18 mouse cellular contexts compared by ENCODE assay signal in the genomic region with DNA sequence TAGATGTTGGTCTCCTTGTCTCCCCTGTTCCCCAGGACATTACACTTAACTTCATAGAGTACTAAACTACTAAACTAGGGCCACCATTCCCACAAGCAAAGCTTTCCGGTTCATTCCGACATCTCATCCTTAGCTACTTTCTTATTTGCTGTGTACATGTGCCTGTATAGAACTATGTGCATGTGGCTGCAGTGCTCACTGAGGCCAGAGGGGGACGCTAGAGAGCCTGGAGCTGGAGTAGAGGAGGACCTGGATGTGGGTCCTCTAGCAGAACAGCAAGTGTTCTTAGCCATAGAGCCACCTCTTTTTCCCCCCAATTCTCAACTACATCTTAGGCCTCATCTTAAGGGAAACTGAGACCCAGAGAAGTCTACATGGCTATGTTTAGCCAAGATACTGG. TPM values are rescaled to one million over a fixed set of nuclear protein-coding genes. Genes with fewer than 3 reads are reported as not detected.
A peak's percentile ranks its signal among the peaks of the same experiment; 100 is the strongest.
DNase-seq lines count a peak whose midpoint lies in the region; ATAC-seq and TF ChIP-seq lines count a peak whose summit lies in the region.
"Had no signal": no experiment of that assay in that cellular context is flagged by ENCODE, and none has a peak within 500 bp of the region (broad histone marks: within the 10 kb centered on the region; RNA-seq: fewer than 3 reads in every experiment).

No protein-coding gene starts in this region.

- H3K27me3 ChIP-seq in heart, adult 2 months (ENCODE audit: control insufficient read depth, insufficient read depth, low read length) = no peaks in the 10 kb centered on the region
- H3K27me3 ChIP-seq in heart, embryonic 11.5 days (ENCODE audit: control insufficient read depth, insufficient read depth, low read length) = peaks cover 12% of the 10 kb centered on the region; the same call in 1 of the 2 replicates
- H3K27me3 ChIP-seq in liver, adult 2 months (ENCODE audit: control insufficient read depth, insufficient read depth, low read length) = no peaks in the 10 kb centered on the region
- H3K27me3 ChIP-seq in ES-Bruce4 (ENCODE audit: control insufficient read depth, insufficient read depth, low read length, poor library complexity, severe bottlenecking) = no peaks in the 10 kb centered on the region
- H3K27me3 ChIP-seq: lung, embryonic 15.5 days had no signal

- no peak for TF ChIP-seq EP300 in heart, adult 2 months (IDR thresholded peaks at IDR 0.05; ENCODE audit: insufficient read depth, low read depth, low read length)
- no peak for TF ChIP-seq EP300 in ES-Bruce4 (IDR thresholded peaks at IDR 0.05; ENCODE audit: insufficient read depth, low read depth, low read length)

- no peaks in the 10 kb centered on the region for H3K9me3 ChIP-seq in heart, embryonic 11.5 days (replicated peaks; ENCODE audit: control insufficient read depth, low read length)
- no peaks in the 10 kb centered on the region for H3K9me3 ChIP-seq in ES-Bruce4 (replicated peaks; ENCODE audit: control insufficient read depth, insufficient read depth, low read length, poor library complexity, severe bottlenecking)
- H3K9me3 ChIP-seq: embryonic facial prominence, embryonic 12.5 days; limb, embryonic 13.5 days; lung, embryonic 15.5 days had no signal

- H3K36me3 ChIP-seq in heart, adult 2 months (ENCODE audit: control insufficient read depth, insufficient read depth, low read length) = no peaks in the 10 kb centered on the region
- no peaks in the 10 kb centered on the region for H3K36me3 ChIP-seq in heart, embryonic 11.5 days (ENCODE audit: control insufficient read depth, insufficient read depth, low read length)
- H3K36me3 ChIP-seq in liver, adult 2 months (ENCODE audit: control insufficient read depth, insufficient read depth, low read length) = no peaks in the 10 kb centered on the region
- no peaks in the 10 kb centered on the region for H3K36me3 ChIP-seq in ES-Bruce4 (ENCODE audit: control insufficient read depth, insufficient read depth, low read length, poor library complexity, severe bottlenecking)
- H3K36me3 ChIP-seq: embryonic facial prominence, embryonic 12.5 days; limb, embryonic 13.5 days; lung, embryonic 15.5 days had no signal

- intact Hi-C loops in heart, adult 2 months (cut with DNase I) = no loop called here

- H3K9ac ChIP-seq in heart, adult 2 months (ENCODE audit: low read depth, low read length) = no peak overlapping the region
- H3K9ac ChIP-seq in heart, embryonic 11.5 days (ENCODE audit: low read depth, low read length) = no peak overlapping the region
- no peak overlapping the region for H3K9ac ChIP-seq in liver, adult 2 months (ENCODE audit: low read depth, low read length)
- no peak overlapping the region for H3K9ac ChIP-seq in ES-Bruce4 (ENCODE audit: low read depth, poor library complexity, severe bottlenecking)
- H3K9ac ChIP-seq: embryonic facial prominence, embryonic 12.5 days; limb, embryonic 13.5 days; lung, embryonic 15.5 days had no signal

- no peak for TF ChIP-seq POLR2A in heart, adult 2 months (IDR thresholded peaks at IDR 0.05; ENCODE audit: insufficient read depth, low read depth, low read length)
- no peak for TF ChIP-seq POLR2A in liver, adult 2 months (IDR thresholded peaks at IDR 0.05; ENCODE audit: extremely low read depth, insufficient read depth, low read length)
- TF ChIP-seq POLR2A in ES-Bruce4 (IDR thresholded peaks at IDR 0.05; ENCODE audit: insufficient read depth, low read length) = no peak

- ATAC-seq in heart, embryonic 11.5 days (replicated peaks; ENCODE audit: insufficient number of reproducible peaks, low FRiP score, low TSS enrichment) = no peak

- H3K4me2 ChIP-seq in heart, embryonic 11.5 days = no peak overlapping the region
- H3K4me2 ChIP-seq: embryonic facial prominence, embryonic 12.5 days; limb, embryonic 13.5 days; lung, embryonic 15.5 days had no signal

- no peak for DNase-seq in heart, adult 2 months
- no peak for DNase-seq in liver, adult 2 months (ENCODE audit: extremely low read depth, low read depth, low spot score)
- DNase-seq in liver (no peak), R1 (ENCODE audit: low read depth, low spot score) (peak; percentile 51)
- no peak for DNase-seq in thymus, postnatal 25 days
- DNase-seq: adrenal gland, postnatal 10 days; cerebellum, adult 18-20 months; cerebellum, postnatal 36 days; kidney, postnatal 14 days; layer of hippocampus, adult 9-11 months; thymus, adult 2 months had no signal

- H3K27ac ChIP-seq in heart, adult 2 months = no peak overlapping the region
- H3K27ac ChIP-seq in heart, embryonic 11.5 days (ENCODE audit: low read depth, low read length) = no peak overlapping the region
- H3K27ac ChIP-seq in liver, adult 2 months (replicated peaks; ENCODE audit: insufficient read depth, low read depth, low read length) = no peak overlapping the region
- no peak overlapping the region for H3K27ac ChIP-seq in ES-Bruce4 (ENCODE audit: insufficient read depth, low read length)
- H3K27ac ChIP-seq: embryonic facial prominence, embryonic 12.5 days; limb, embryonic 13.5 days; lung, embryonic 15.5 days had no signal

- TF ChIP-seq CTCF in heart, adult 2 months (IDR thresholded peaks at IDR 0.05) = peak; percentile 28
- peak; percentile 34; the same call in 1 of the 2 replicates for TF ChIP-seq CTCF in liver, adult 2 months (IDR thresholded peaks at IDR 0.05; ENCODE audit: low read depth, low read length)
- peak; percentile 35 for TF ChIP-seq CTCF in ES-Bruce4 (IDR thresholded peaks at IDR 0.05; ENCODE audit: low read depth, low read length)

- H3K79me2 ChIP-seq in heart, adult 2 months (replicated peaks; ENCODE audit: control insufficient read depth, insufficient read depth, low read length) = no peaks in the 10 kb centered on the region
- no peaks in the 10 kb centered on the region for H3K79me2 ChIP-seq in liver, adult 2 months (ENCODE audit: control insufficient read depth, insufficient read depth, low read length)

- WGBS in heart, adult 2 months = 73% methylated on average over 3 of the region's 3 CpGs
- WGBS in heart, embryonic 11.5 days (ENCODE audit: insufficient replicate concordance) = 73% methylated on average over 3 of the region's 3 CpGs
- 76% methylated on average over 3 of the region's 3 CpGs for WGBS in liver, adult 2 months

- no peaks in the 10 kb centered on the region; the same call in 1 of the 2 replicates for H3K4me1 ChIP-seq in heart, adult 2 months (ENCODE audit: control insufficient read depth, insufficient read depth, low read length)
- H3K4me1 ChIP-seq in heart, embryonic 11.5 days (ENCODE audit: control insufficient read depth, insufficient read depth, low read length) = no peaks in the 10 kb centered on the region
- H3K4me1 ChIP-seq in liver, adult 2 months (ENCODE audit: control insufficient read depth, insufficient read depth, low read length) = no peaks in the 10 kb centered on the region
- H3K4me1 ChIP-seq in ES-Bruce4 (ENCODE audit: control insufficient read depth, insufficient read depth, low read length) = peaks cover 4% of the 10 kb centered on the region
- H3K4me1 ChIP-seq: embryonic facial prominence, embryonic 12.5 days; limb, embryonic 13.5 days; lung, embryonic 15.5 days had no signal

- H3K4me3 ChIP-seq in heart, adult 2 months = no peak overlapping the region
- H3K4me3 ChIP-seq in heart, embryonic 11.5 days (ENCODE audit: low read depth, low read length) = no peak overlapping the region
- H3K4me3 ChIP-seq in liver, adult 2 months (ENCODE audit: insufficient read depth, low read depth, low read length) = no peak overlapping the region
- no peak overlapping the region for H3K4me3 ChIP-seq in ES-Bruce4 (ENCODE audit: low read depth, low read length)
- H3K4me3 ChIP-seq: embryonic facial prominence, embryonic 12.5 days; limb, embryonic 13.5 days; lung, embryonic 15.5 days had no signal

RNA-seq across cellular contexts. Expression of a gene that starts 36.1 kb away (rescaled TPM):
- under 1 TPM; 0.21 to 0.27 TPM for total RNA-seq in heart, adult 2 months (2021)
- polyA plus RNA-seq in heart, adult 2 months (2012; rRNA removed) = 0.29 and 0.35 TPM in 2 replicates
- polyA plus RNA-seq in heart, embryonic 11.5 days (2014; fragmentation: Nextera tagmentation; extraction: Ambion mirVana) = 0.79 and 1.4 TPM in 2 replicates
- total RNA-seq in liver, adult 2 months (2014; rRNA removed) = not detected in 2 replicates
- polyA plus RNA-seq in liver, adult 2 months (2012; rRNA removed) = 0.04 TPM in 1 of 2 replicates, not detected in the other
- polyA plus RNA-seq in ES-Bruce4 (2011; ENCODE audit: insufficient read depth, insufficient read length, low read depth, missing spikeins) = 1.8 and 2.9 TPM in 2 replicates
- total RNA-seq: MEL had no signal
- polyA plus RNA-seq: C2C12 had no signal

RNA-seq across cellular contexts. Expression of a gene that starts 42.0 kb away (rescaled TPM):
- total RNA-seq in heart, adult 2 months (2021) = 10 to 100 TPM; 35.3 to 38.3 TPM
- polyA plus RNA-seq in heart, adult 2 months (2012; rRNA removed) = 52.4 and 59.2 TPM in 2 replicates
- polyA plus RNA-seq in heart, embryonic 11.5 days (2014; fragmentation: Nextera tagmentation; extraction: Ambion mirVana) = 62.6 and 75.7 TPM in 2 replicates
- total RNA-seq in liver, adult 2 months (2014; rRNA removed) = 19.8 and 28.7 TPM in 2 replicates
- 24.2 and 33.9 TPM in 2 replicates for polyA plus RNA-seq in liver, adult 2 months (2012; rRNA removed)
- 106 and 116 TPM in 2 replicates for polyA plus RNA-seq in ES-Bruce4 (2011; ENCODE audit: insufficient read depth, insufficient read length, low read depth, missing spikeins)
